Mouse (Mus musculus): Measurements from ENCODE around the gene Ldlrad3.
A peak's percentile ranks its signal among the peaks of the same experiment; 100 is the strongest.

Ldlrad3 gene

DNA sequence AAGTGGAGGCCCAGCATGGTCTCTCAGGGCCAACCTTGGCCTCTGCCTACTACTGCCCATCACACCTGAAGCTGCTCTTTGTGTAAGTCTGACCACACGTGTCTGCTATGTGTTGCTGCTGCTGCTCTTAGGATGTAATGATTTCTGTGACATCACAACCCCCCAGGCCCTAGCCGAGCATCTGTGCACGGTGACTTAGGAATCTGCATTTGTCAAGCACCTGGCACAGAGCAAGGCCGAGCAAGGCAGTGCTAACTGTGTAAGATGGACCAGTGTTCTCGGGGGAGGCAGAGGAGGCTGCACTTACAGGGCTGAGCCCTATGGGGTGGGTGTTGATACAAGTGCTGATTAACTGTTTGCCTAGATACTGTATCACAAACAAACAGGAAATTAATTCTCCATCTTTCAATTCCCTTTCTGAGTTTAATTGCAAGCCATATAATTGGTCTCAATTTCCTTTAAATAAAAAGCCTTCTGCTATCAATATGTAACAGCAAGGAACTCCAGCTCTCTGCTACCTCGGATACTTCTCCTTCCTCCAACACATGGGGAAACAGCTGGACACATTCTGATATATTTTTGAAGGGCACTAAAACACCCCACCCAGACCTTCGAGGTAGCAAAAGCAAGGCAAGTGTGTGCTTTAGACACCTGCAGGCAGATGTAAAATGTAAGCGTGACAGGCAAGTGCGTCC lies 152.2 kb downstream of the Ldlrad3 start:
- no peak for DNase-seq

DNA sequence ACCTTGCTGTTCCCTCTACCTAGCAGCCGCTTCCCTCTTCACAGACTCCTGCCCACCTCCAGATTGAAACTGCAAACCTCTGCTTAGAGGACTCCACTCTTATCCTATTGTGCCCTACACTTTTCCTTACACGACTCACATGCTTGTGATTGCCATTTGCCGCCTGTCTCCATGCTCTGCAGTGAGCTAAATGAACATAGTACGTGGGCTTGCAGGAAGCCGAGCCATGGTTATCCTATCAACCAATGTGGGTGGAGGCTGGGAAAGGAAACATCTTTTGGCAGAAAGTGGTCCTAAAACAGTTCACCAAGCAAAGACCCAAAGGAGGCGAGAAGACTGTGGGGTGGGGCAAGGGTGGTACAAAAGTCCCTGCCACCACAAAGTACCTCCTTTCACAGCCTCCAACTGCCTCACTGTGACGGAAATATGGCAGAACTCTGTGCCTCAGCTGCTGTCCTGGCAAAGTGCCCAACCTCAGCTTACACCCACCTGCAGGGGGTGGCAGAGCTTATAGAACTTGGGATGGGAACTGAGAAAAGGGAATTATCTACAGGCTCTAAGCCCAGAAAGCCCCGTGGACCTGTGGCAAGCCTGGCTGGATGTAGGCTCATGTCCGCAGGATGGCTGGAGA lies 153.4 kb downstream of the Ldlrad3 start:
- peak; percentile 53 for DNase-seq

DNA sequence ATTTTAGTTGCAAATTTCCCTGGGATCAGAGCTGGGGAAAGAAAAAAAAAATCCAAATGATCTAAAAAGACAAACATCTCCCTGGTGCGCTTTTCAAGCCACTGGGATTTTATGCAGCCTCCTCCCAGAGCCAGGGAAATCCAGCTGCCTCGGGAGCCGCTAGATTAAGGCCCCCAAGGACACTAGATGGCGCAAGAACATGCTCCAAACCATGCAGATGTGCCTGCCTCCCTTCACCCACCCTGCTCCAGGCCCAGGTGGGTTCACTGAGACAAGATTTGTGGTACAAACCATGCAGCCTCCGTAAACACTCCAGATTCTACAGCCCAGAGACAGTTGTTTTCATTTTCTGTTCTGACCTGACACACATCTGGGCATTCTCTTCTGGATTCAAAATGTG lies 155.5 kb downstream of the Ldlrad3 start:
- DNase-seq, result no peak

DNA sequence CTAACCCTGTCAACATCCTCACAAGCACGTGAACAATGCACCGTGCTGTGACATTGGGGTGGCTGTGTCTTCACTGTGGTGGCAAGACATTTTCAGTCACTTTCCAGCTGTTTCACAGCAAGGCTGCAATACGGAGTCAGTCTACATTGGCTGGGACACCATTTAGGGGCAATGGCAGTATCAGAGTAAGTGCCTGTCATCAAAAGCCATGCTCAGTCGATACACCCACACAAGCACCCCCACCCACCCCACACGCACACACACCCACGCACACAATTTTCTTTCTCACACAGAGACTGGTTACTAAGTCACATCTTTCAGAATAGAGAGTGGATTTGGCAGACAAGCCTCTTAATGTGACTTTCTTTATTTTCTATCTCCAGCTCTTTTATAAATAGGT lies 156.0 kb downstream of the Ldlrad3 start:
- DNase-seq, result no peak

DNA sequence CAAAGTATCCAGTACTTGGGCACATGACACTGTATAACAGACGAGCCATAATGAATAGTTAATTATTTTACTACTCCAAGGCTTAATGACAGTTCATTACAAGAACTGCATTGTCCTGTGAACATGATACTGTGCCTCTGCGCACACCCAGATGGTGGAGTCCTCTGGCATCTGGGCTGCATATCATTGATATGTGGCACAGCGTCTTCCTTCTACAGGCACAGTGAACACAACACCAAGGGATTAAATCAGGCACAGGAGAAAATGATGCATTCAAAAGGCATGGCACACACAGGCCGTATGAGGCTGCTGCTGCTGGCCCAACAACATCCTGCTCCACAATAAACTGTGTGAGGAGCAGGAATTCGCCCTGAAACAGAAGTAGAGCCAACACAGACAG lies 156.5 kb downstream of the Ldlrad3 start:
- DNase-seq, result no peak

DNA sequence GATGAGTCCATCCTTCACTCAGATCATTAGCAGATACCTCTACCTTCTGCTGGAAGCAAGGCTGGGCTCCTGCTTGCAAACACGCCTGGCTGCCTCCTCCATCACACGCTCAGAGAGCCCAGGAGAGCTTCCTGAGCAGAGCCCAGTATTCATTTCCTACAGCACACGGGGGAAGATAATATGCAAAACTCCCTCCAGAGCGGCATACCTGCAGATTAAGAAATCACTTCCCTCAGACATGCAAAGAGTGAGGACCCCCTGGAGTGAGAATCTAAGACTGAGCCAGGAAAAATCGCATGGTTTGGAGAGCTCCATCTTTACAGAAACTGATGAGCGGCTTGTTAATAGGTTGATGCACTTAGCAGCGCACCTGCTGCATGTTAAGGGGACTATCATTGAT lies 158.9 kb downstream of the Ldlrad3 start:
- DNase-seq, result peak; percentile 80

DNA sequence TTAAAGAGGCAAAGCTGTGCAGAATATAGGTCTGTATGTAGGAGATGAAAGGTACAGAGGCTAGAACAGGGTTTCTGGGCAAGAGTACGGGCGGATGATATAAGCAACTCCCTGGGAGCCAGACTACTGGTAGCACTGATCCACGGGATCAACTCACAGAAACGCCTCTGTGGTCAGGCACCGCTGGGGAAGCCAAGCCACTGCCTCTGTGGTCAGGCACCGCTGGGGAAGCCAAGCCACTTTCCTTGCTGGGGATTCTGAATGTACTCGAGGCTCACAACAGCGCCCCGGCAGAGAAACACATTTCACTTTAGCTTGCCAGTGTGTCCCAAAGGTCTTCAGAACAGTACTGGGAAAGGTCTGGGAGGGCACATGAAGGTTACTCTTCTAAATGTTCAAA lies 160.0 kb downstream of the Ldlrad3 start:
- no peak for DNase-seq

DNA sequence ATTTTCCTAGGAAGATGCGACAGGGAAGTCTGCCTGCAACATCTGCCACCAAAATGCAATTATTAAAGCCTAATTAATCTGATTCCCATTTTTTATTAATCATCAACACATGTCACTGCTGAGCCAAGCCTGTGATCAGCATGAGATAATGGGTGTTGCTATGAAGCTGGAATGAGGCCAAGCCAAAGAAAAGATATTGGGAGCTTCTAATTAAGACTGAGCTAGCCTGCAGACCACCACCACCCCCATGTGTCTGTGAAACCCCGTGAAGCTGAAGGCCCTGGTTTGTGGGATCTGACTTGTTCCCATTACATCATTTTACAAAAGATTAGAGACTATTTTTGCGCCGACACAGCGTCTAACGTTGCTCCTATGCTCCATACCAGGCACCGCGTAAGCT lies 161.7 kb downstream of the Ldlrad3 start:
- DNase-seq, result no peak

DNA sequence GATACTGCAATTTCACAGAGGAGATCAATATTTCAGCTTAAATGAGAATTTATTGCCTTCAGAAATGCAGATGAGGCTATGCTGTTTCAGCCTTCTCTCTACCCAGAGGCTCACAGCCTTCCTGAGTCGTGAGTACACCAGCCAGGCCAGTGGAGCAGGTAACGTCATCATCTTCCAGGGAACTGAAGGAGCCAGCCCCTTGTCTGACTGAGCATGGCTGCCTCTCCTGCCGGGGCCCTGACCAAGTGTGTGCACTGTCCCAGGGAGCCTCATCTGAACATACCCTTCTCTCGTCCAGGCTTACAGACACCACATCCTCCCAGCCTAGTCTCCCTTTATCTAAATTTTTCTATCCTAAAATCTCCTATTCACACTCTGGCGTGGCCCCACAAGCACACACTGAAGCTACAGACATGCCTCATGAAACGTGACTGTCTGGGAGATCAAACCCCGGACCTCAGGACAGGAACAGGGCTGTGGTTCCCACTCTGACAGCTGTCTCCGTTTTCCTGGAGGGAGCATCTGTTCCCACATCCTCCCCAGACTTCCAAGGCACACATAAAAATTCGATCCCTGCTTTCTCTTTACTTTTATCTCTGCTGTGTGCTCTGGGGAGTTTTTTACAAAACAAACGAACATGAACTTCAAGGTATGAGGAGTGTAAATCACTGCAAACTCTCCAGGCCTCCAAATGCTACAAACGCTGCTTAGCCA lies 164.7 kb downstream of the Ldlrad3 start:
- DNase-seq, result no peak

DNA sequence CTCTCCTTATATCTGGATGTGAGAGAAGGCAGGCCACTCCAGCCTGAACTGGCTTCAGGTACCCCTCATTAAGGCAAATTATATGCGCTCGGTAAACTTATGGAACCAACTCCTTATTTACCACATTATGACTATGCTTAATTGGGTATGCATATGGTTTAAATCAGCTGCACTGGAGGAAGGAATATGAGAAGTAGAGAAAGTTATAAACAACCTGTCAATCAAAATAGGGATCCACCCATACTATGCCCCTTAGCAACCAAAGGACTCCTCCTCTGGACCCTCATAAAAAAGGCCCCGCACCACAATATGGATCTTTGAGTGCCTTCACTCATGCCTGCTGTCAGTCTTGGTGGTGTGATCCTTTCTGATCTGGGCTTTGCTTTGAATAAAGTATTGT lies 165.6 kb downstream of the Ldlrad3 start:
- DNase-seq, result no peak

DNA sequence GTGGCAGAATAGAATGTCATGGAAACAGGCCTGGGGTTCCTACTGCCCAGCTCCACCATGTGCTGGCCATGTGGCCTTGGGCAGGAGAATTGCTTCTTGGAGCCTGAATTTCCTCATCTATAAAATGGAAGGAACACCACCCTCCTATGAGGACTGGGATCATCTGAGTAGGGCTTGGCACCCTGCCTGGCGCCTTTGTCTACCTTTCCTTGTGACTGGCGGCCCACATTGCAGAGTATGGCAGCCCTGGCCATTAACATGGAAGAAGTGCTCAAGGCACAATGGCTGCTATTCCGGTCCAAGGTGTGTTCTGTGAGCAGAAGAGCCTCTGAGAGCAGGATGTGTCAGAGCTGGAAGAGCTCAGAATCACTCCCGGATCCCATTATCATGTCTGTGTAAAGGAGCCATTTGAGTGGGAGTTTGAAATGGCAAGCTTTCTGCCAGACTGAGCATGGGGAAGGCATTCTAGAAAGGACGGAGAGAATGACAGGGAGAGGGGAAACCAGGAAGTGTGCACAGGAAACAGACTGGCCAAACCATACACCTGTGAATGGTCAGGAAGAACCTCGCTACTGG lies 171.6 kb downstream of the Ldlrad3 start:
- DNase-seq, result no peak

DNA sequence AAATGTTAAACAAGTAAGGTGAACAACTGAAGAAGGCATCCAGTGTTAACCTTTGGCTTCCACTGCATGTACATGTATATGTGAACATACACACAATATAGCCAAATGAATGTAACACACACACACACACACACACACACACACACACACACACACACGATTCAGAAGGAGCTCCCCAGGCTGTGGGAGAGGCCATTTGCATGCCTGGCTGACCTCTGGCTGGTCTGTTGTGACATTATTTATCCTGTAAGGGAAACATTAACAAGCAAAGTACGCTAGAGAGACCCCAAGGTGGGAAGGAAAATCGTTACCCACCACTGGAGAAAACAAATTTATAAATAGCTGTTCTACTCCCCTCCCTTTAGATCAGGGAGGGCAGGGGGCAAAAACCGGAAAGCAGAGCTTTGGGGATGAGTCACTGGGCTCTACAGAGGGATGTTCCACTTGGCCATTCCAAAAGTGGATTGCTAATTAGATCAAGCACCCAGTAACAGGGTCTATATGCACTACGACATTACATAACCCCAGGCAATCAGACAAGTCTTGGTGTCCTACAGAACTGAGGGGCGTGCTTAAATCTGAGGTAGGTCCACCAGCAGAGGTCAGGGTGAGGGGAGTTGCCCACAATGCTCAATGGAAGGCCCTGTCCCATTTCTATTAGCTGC lies 174.7 kb downstream of the Ldlrad3 start:
- DNase-seq, result no peak

DNA sequence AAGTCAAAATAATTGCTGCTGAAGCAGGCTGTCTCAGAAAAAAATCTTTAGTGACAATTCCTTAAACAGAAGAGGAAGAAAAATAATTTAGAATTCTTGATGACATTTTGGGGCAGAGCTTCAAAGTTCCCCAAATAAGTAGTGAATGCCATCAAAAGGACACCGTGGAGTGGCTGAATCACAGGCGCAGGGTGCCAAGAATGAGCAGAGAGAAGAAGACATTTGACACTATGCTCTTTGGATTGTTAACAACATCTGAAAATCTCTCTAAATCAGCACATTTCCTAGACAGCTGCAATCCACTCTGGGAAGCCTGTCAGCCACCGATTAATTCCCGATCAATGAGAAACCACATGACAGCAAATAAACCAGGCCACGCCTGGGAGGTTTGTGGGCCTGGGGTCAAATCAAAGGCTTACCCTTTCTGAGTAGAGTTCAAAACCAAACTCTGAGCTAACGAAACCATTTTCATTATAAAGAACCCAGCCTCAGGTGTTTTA lies 176.4 kb downstream of the Ldlrad3 start:
- no peak for DNase-seq

DNA sequence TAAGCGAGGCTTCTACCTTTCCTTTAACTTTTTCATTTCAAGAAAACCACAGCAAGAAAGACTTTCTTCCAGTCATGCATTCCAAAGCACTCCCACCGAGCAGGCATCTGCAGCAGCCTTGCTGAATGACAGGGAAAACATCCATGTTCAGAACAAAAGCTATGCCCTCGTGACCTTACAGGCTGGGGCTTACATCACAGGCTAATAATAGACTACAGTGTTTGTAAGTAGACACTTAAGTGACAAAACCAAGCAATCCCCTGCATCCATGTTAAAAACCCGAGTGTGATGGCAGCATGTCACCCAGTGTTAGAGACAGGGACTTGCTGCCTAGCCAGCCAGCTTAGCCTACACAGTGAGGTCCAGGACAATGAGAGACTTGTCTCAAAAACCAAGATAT lies 180.0 kb downstream of the Ldlrad3 start:
- DNase-seq, result no peak

DNA sequence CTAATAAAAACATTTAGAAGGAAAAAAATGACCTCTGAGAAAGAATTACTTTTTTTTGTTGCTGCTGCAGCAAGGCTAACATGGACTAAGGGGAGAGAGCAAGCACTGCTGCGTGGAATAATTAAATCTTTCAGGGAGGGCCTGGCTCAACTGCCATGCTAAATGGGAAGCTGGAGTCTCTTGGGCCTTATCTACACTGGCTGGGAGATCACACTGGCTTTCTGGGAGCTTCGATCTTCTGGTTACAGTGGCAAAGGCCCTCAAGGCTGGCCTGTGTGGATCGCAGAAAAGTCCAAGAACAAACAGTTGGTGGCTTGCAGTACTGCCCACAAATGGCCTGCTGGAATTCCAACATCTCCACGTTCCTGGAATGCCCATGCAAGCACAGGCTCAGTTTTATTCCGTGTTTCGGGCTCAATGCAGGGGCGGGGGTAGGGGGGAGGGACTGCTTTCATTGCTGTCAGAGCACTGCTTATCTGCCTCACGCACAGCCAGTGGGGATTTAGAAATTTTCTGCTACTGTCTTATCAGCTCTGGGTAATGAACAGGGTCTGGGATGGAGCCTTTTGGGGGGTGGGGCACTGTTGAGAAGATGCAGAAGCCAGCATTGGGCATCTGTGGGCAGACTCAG lies 180.7 kb downstream of the Ldlrad3 start:
- no peak for DNase-seq

DNA sequence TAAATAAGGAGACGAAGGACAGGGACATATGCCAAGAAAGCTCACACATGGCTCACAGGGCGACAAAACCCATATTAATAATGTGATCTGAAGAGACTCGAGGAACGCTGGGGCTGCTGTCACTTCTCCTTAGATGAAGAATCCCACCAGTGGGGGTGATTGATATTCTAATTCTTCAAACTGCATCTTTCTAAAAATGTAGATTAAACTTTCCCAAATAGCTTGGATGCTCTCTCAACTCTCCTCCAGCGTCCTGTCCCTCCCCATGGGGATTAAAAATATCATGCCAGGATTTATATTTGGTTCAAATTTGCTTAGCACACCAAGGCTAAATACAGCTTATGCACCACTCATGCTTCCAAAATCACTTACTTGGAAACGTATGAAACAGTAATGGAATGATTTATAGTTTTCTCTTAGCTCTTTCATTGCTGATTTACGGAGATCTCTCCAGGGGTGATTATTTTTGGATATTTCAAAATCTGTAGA lies 182.4 kb downstream of the Ldlrad3 start:
- no peak for DNase-seq

DNA sequence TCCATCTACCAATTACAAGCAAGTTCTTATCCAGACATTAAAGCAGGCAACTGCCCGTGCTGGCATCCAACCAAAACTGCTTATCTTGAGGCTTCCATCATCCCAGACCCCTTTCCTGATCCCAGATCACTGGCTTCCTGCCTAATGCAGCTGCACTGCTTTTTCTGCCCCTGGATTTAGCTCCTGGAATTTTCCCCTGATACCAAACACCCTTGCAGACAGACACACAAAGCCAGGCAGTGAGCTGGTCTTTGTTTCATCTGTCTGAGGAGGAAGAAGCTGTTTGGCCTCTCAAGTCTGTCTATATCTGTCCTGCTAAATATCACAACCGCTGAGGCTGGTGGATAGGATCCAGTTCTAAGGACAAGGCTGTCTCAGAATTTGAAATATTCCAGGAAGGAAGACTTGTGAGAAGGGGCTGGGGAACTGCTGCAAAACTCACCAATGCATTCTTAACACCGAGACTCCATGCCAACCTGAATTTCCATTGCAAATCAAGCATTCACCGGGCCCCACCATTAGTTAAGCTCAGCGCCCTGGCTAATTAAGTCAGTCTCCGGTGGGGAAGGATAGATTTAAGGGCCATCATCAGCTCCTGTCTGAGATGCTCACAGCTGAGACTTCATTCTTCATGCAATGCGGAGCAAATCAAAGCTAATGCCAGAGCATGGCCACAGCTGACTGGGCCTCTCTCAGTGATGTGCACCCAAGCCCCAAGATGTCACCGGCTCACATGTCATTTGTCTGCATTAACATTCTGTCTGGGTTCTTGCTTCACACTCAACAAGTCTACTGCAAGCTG lies 183.0 kb downstream of the Ldlrad3 start:
- DNase-seq, result no peak

DNA sequence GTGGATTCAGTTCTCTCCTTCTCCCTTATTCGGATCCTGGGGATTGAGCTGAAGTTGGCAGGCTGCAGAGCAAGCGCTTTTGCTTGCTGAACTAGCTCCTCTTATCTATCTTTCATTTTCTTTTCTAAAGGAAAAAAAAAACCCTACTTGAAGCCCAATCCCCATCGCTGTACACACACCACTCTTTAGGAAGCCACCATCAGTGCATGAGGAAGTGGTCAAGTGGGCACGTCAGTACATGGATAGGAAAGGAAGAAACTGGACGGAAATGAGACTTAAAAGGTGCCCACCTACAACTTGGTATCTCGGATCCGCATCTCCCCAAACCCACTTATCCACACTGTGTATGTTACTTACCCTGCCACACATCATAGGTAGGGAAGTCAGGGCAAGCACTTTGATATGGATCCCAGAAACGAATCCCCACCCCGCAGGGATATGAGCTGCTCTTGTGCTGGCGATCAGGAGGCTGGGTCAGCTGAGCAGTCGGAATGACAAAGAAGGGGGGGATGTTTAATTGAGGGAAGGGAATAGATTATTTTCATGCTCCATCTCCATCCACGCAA lies 183.7 kb downstream of the Ldlrad3 start:
- no peak for DNase-seq

DNA sequence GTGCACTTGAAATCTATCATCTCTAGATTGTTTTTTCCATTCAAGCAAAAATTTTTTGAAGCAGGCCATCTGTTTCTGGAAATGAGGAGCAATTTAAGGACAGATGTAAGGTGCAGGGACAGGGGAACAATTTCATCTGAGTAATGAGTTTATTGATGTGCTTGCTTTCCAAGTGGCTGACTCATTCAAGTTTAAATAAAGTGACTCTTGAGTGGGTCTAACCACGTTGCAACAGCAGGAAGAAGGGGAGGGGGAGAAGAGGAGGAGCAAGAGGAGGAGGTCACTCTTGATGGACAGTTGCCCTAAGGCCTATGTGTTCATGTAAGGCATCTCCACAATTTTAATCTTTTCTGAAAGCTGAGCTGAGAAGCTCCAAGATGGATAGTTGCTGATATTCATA lies 184.5 kb downstream of the Ldlrad3 start:
- no peak for DNase-seq

DNA sequence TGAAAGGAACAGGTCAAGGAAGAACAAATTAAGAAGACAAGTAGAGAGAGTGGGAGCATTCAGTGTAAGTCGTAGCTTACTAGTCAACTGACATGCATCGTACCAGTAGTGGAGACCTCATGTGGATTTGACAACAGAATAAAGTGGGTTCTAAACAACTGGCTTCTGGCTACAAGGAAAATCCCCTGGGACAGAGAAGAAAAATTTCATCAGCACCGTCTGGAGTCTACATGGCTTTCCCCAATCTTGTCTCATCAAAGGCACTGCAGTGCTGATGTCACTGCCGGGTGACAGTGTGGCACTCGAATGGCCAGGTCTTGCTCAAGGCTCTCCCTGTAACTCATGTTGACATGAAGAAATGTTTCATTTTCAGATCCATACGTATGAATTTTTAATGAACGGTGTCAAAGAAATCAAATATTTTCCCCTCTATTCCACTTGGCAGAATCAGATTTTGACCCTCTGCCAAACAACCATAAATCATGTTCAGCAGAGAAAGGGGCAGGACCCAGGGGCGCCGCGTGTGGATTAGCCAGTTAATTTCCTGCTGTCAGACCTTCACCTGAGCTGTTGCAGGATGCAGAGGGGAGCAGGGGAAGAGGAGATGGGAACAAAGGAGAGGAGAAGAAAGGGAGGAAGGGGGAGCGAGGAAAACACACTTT lies 187.1 kb downstream of the Ldlrad3 start:
- no peak for DNase-seq

DNA sequence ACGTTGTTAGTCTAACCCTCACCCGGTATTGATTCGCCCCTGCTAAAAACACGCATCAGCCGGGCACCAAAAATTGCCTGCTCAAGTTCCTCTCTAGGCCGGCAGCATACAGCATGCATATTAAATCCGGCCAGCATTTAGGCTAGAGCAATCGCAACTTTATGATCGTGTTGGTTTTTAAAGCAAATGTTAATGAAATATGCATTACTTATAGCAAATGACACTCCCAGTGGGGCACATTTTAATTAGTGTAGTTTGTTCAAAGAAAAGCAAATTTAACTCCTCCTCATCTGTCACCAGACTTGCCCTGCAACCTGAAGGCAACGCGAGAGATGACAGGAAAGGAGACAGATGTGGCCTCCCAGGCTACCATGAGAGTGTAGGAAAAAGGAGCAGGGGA lies 189.2 kb downstream of the Ldlrad3 start:
- no peak for DNase-seq

Measured in cerebellum, adult 9-11 months (tissue).